Mouse (Mus musculus): ENCODE measurements around the gene Cse1l. TPM values are rescaled to one million over a fixed set of nuclear protein-coding genes. Genes with fewer than 3 reads are reported as not detected.

The Cse1l gene
- polyA plus RNA-seq (2017; shearing (Covaris generic)): 72.8 TPM

GRCm38 (mm10) chr2:166905711-166906522 lies at the start of gene Cse1l:
Gene Cse1l, plus strand, starts transcription at chr2:166906040.

Other genes starting within 250 kb of the Cse1l start
- gene Prex1, start 192.2 kb upstream of the Cse1l start, polyA plus RNA-seq (2017; shearing (Covaris generic)): 144 TPM
- gene Trp53rkb, start 113.5 kb upstream of the Cse1l start, polyA plus RNA-seq (2017; shearing (Covaris generic)): 11.9 TPM
- gene Arfgef2, start 100.5 kb upstream of the Cse1l start, polyA plus RNA-seq (2017; shearing (Covaris generic)): 20.4 TPM
- 72.2 TPM for gene Stau1, start 90.3 kb downstream of the Cse1l start, polyA plus RNA-seq (2017; shearing (Covaris generic))
- gene Ddx27, start 109.2 kb downstream of the Cse1l start, polyA plus RNA-seq (2017; shearing (Covaris generic)): 90.1 TPM
- 52.8 TPM for gene Znfx1, start 157.0 kb downstream of the Cse1l start, polyA plus RNA-seq (2017; shearing (Covaris generic))

Measured in CD4-positive, CD25-positive, alpha-beta regulatory T cell (primary cell).